Mouse (Mus musculus) hindbrain, embryonic 12.5 days (tissue): ENCODE measurements at regions not wholly inside any gene's neighbourhood (a gene's known extent, or its start where the extent isn't known, plus 50 kb on each side); places are given as distances from the start of the nearest gene placed in this dataset.
A peak's percentile ranks its signal among the peaks of the same experiment; 100 is the strongest.

ENCODE experiments used
- ATAC-seq: fragments of 200-750 bp; cut with Nextera tagmentation; 2 replicates; pipeline ENCODE4 v1.8.0; 2017; ENCODE audit warnings: moderate TSS enrichment; ENCODE audit not compliant: low FRiP score
- H3K27ac ChIP-seq: fragments of 300-500 bp; sonication (generic); 2 replicates; pipeline ENCODE4 v1.5.1; 2016; ENCODE audit warnings: mild to moderate bottlenecking
- H3K27me3 ChIP-seq: fragments of 300-500 bp; sonication (generic); 2 replicates; pipeline ENCODE4 v1.6.1; 2016; ENCODE audit warnings: mild to moderate bottlenecking
- H3K36me3 ChIP-seq: fragments of 300-500 bp; sonication (generic); 2 replicates; pipeline ENCODE4 v1.6.1; 2016; ENCODE audit warnings: mild to moderate bottlenecking
- H3K4me1 ChIP-seq: fragments of 300-500 bp; sonication (generic); 2 replicates; pipeline ENCODE4 v1.6.1; 2016
- H3K4me2 ChIP-seq: fragments of 300-500 bp; sonication (generic); replicated peaks from 2 replicates; pipeline ENCODE4 v1.6.1; 2016; ENCODE audit warnings: mild to moderate bottlenecking
- H3K4me3 ChIP-seq: fragments of 300-500 bp; sonication (generic); 2 replicates; pipeline ENCODE4 v1.5.1; 2016; ENCODE audit warnings: mild to moderate bottlenecking
- H3K9ac ChIP-seq: fragments of 300-500 bp; sonication (generic); 2 replicates; pipeline ENCODE4 v1.6.1; 2016; ENCODE audit warnings: mild to moderate bottlenecking, moderate library complexity
- H3K9me3 ChIP-seq: fragments of 300-500 bp; sonication (generic); replicated peaks from 2 replicates; pipeline ENCODE4 v1.6.1; 2016; ENCODE audit warnings: mild to moderate bottlenecking
- WGBS: fragments of 180-500 bp; shearing (Covaris S2); methylation state at CpG from one replicate; pipeline ENCODE4 v1.1.7; 2016; 5-methylcytosine and 5-hydroxymethylcytosine counted together

GRCm38 (mm10) chr9:80681709-80682108, 216.4 kb upstream of the Impg1 start:
- ATAC-seq = no peak
- Histone ChIP-seq H3K4me1 (no peaks in the 10 kb centered on the region), H3K27ac (no peak overlapping the region), H3K27me3 (no peaks in the 10 kb centered on the region), H3K9me3 (no peaks in the 10 kb centered on the region), H3K4me3 (no peak overlapping the region), H3K9ac (no peak overlapping the region), H3K36me3 (no peaks in the 10 kb centered on the region), H3K4me2 (no peak overlapping the region)
- 94% methylated on average over 2 of the region's 2 CpGs for WGBS

- H3K4me3 ChIP-seq = no peak overlapping the region
- H3K27me3 ChIP-seq = no peaks in the 10 kb centered on the region
- 0 out of 2 replicates have a peak, but pooled peaks cover 4% of the 10 kb centered on the region for H3K9me3 ChIP-seq
- no peaks in the 10 kb centered on the region for H3K4me1 ChIP-seq
- no peak for ATAC-seq
- no peak overlapping the region for H3K4me2 ChIP-seq
- H3K9ac ChIP-seq = no peak overlapping the region
- no peak overlapping the region for H3K27ac ChIP-seq
- WGBS = 90% methylated on average over 1 of the region's 1 CpGs
- no peaks in the 10 kb centered on the region for H3K36me3 ChIP-seq
Measured at GRCm38 (mm10) chr9:80671483-80671882, 206.2 kb upstream of the Impg1 start.

- peak; percentile 71; the same call in 1 of the 2 replicates for ATAC-seq
- H3K9me3 ChIP-seq = no peaks in the 10 kb centered on the region
- no peak overlapping the region for H3K4me3 ChIP-seq
- H3K27me3 ChIP-seq = no peaks in the 10 kb centered on the region
- WGBS = 59% methylated on average over 5 of the region's 5 CpGs
- no peak overlapping the region for H3K4me2 ChIP-seq
- H3K4me1 ChIP-seq = no peaks in the 10 kb centered on the region
- H3K36me3 ChIP-seq = no peaks in the 10 kb centered on the region
- no peak overlapping the region for H3K9ac ChIP-seq
- H3K27ac ChIP-seq = no peak overlapping the region
Measured at GRCm38 (mm10) chr9:80668575-80669248, 203.4 kb upstream of the Impg1 start.

- Histone ChIP-seq H3K27ac (no peak overlapping the region), H3K27me3 (no peaks in the 10 kb centered on the region), H3K4me3 (no peak overlapping the region), H3K9me3 (no peaks in the 10 kb centered on the region), H3K4me2 (no peak overlapping the region), H3K36me3 (no peaks in the 10 kb centered on the region), H3K4me1 (no peaks in the 10 kb centered on the region), H3K9ac (no peak overlapping the region)
- no peak for ATAC-seq
- WGBS = 88% methylated on average over 1 of the region's 1 CpGs
Measured at GRCm38 (mm10) chr9:80658755-80659154, 193.5 kb upstream of the Impg1 start.

GRCm38 (mm10) chr9:80615114-80615513, 149.8 kb upstream of the Impg1 start:
- no peak for ATAC-seq
- no peak overlapping the region for H3K4me2 ChIP-seq
- 51% methylated on average over 3 of the region's 3 CpGs for WGBS

GRCm38 (mm10) chr9:80600019-80600418, 134.7 kb upstream of the Impg1 start:
- H3K27ac ChIP-seq = no peak overlapping the region
- no peaks in the 10 kb centered on the region for H3K9me3 ChIP-seq
- H3K4me3 ChIP-seq = no peak overlapping the region

More at GRCm38 (mm10) chr9:80615114-80615513, 149.8 kb upstream of the Impg1 start:
- no peaks in the 10 kb centered on the region for H3K4me1 ChIP-seq
- H3K27me3 ChIP-seq = no peaks in the 10 kb centered on the region
- no peak overlapping the region for H3K27ac ChIP-seq
- no peaks in the 10 kb centered on the region for H3K9me3 ChIP-seq
- H3K9ac ChIP-seq = no peak overlapping the region
- H3K36me3 ChIP-seq = no peaks in the 10 kb centered on the region
- H3K4me3 ChIP-seq = no peak overlapping the region

GRCm38 (mm10) chr9:80565388-80566024, 100.2 kb upstream of the Impg1 start:
- Histone ChIP-seq H3K9ac (no peak overlapping the region), H3K4me2 (no peak overlapping the region), H3K9me3 (no peaks in the 10 kb centered on the region), H3K4me3 (no peak overlapping the region), H3K27me3 (no peaks in the 10 kb centered on the region), H3K36me3 (no peaks in the 10 kb centered on the region), H3K27ac (no peak overlapping the region), H3K4me1 (no peaks in the 10 kb centered on the region)
- 78% methylated on average over 4 of the region's 4 CpGs for WGBS
- no peak for ATAC-seq

More at GRCm38 (mm10) chr9:80600019-80600418, 134.7 kb upstream of the Impg1 start:
- no peak for ATAC-seq
- Histone ChIP-seq H3K4me1 (no peaks in the 10 kb centered on the region), H3K36me3 (no peaks in the 10 kb centered on the region), H3K27me3 (no peaks in the 10 kb centered on the region), H3K9ac (no peak overlapping the region), H3K4me2 (no peak overlapping the region)

GRCm38 (mm10) chr9:80563655-80564054, 98.4 kb upstream of the Impg1 start:
- peak; percentile 60 for ATAC-seq
- Histone ChIP-seq H3K4me2 (no peak overlapping the region), H3K27ac (no peak overlapping the region), H3K9ac (no peak overlapping the region), H3K4me1 (no peaks in the 10 kb centered on the region), H3K9me3 (no peaks in the 10 kb centered on the region), H3K27me3 (no peaks in the 10 kb centered on the region), H3K4me3 (no peak overlapping the region), H3K36me3 (no peaks in the 10 kb centered on the region)
- WGBS = 69% methylated on average over 2 of the region's 2 CpGs

- Histone ChIP-seq H3K4me1 (no peaks in the 10 kb centered on the region), H3K4me2 (no peak overlapping the region), H3K9ac (no peak overlapping the region), H3K36me3 (no peaks in the 10 kb centered on the region), H3K4me3 (no peak overlapping the region), H3K27ac (no peak overlapping the region), H3K9me3 (no peaks in the 10 kb centered on the region), H3K27me3 (no peaks in the 10 kb centered on the region)
- 63% methylated on average over 1 of the region's 1 CpGs for WGBS
- ATAC-seq = no peak
Measured at GRCm38 (mm10) chr9:80555531-80556067, 90.3 kb upstream of the Impg1 start.
